Mouse (Mus musculus) megakaryocyte, adult 5-6 weeks (primary cell): ENCODE measurements around the gene Tufm. TPM values are rescaled to one million over a fixed set of nuclear protein-coding genes. Genes with fewer than 3 reads are reported as not detected.

Source experiments
- total RNA-seq, 2 experiments: library from RNA; stranded (forward) in 1 of 2; stranded (reverse) in 1 of 2; fragments of 153-499, 151-499 nt in 1 of 2; fragments of 221-1000, 200-1000 nt in 1 of 2; gene quantifications; 2 replicates each; pipeline versions ENCODE4 v1.2.3 to v1.2.4; 2015 to 2017

Tufm gene
- total RNA-seq, 2 experiments from 2014 or later, result 40.2 to 44.9 TPM

Other genes with a start within 250 kb of the Tufm start
- 4.7 and 5.2 TPM in 2 replicates for gene Sbk1, start 214.7 kb upstream of the Tufm start, total RNA-seq (2015)
- 5.1 and 5.6 TPM in 2 replicates for gene Sbk1, start 214.7 kb upstream of the Tufm start, total RNA-seq (2017)
- gene Lat, start 117.8 kb upstream of the Tufm start, total RNA-seq (2015), result 3.2 and 7.3 TPM in 2 replicates
- gene Lat, start 117.8 kb upstream of the Tufm start, total RNA-seq (2017), result 3.3 and 6.3 TPM in 2 replicates
- gene Spns1, start 109.9 kb upstream of the Tufm start, total RNA-seq (2015), result 7.9 and 11.5 TPM in 2 replicates
- gene Spns1, start 109.9 kb upstream of the Tufm start, total RNA-seq (2017), result 6.8 and 10.6 TPM in 2 replicates
- 10.1 and 11.7 TPM in 2 replicates for gene Nfatc2ip, start 90.6 kb upstream of the Tufm start, total RNA-seq (2015)
- gene Nfatc2ip, start 90.6 kb upstream of the Tufm start, total RNA-seq (2017), result 13.9 and 16.6 TPM in 2 replicates
- 0.20 and 1.1 TPM in 2 replicates for gene Cd19, start 72.5 kb upstream of the Tufm start, total RNA-seq (2015)
- gene Cd19, start 72.5 kb upstream of the Tufm start, total RNA-seq (2017), result 0.24 TPM in 1 of 2 replicates, not detected in the other
- 6.7 and 6.8 TPM in 2 replicates for gene Rabep2, start 58.6 kb upstream of the Tufm start, total RNA-seq (2015)
- 21.4 and 25.0 TPM in 2 replicates for gene Rabep2, start 58.6 kb upstream of the Tufm start, total RNA-seq (2017)
- gene Atp2a1, start 24.3 kb upstream of the Tufm start, total RNA-seq (2015), result 0.07 and 0.52 TPM in 2 replicates
- gene Atp2a1, start 24.3 kb upstream of the Tufm start, total RNA-seq (2017), result not detected in 2 replicates
- 18.2 and 20.6 TPM in 2 replicates for gene Sh2b1, start 11.9 kb upstream of the Tufm start, total RNA-seq (2015)
- 9.9 and 10.6 TPM in 2 replicates for gene Sh2b1, start 11.9 kb upstream of the Tufm start, total RNA-seq (2017)
- 75.5 and 84.4 TPM in 2 replicates for gene Atxn2l, start 16.1 kb downstream of the Tufm start, total RNA-seq (2015)
- 26.1 and 40.5 TPM in 2 replicates for gene Atxn2l, start 16.1 kb downstream of the Tufm start, total RNA-seq (2017)
- gene Eif3c, start 79.0 kb downstream of the Tufm start, total RNA-seq (2015), result 110 and 121 TPM in 2 replicates
- gene Eif3c, start 79.0 kb downstream of the Tufm start, total RNA-seq (2017), result 131 and 143 TPM in 2 replicates
- 27.6 and 30.3 TPM in 2 replicates for gene Apobr, start 97.6 kb downstream of the Tufm start, total RNA-seq (2015)
- 98.7 and 99.5 TPM in 2 replicates for gene Apobr, start 97.6 kb downstream of the Tufm start, total RNA-seq (2017)
- gene Cln3, start 98.5 kb downstream of the Tufm start, total RNA-seq (2015), result 106 and 118 TPM in 2 replicates
- 59.5 and 77.8 TPM in 2 replicates for gene Cln3, start 98.5 kb downstream of the Tufm start, total RNA-seq (2017)
- 2.5 and 2.9 TPM in 2 replicates for gene Il27, start 107.6 kb downstream of the Tufm start, total RNA-seq (2015)
- 3.0 and 4.8 TPM in 2 replicates for gene Il27, start 107.6 kb downstream of the Tufm start, total RNA-seq (2017)
- gene Nupr1, start 143.5 kb downstream of the Tufm start, total RNA-seq (2015), result 54.7 and 61.4 TPM in 2 replicates
- gene Nupr1, start 143.5 kb downstream of the Tufm start, total RNA-seq (2017), result 108 and 126 TPM in 2 replicates
- 42.1 and 55.6 TPM in 2 replicates for gene Sgf29, start 161.9 kb downstream of the Tufm start, total RNA-seq (2015)
- 27.3 and 35.5 TPM in 2 replicates for gene Sgf29, start 161.9 kb downstream of the Tufm start, total RNA-seq (2017)
- gene Sult1a1, start 189.1 kb downstream of the Tufm start, total RNA-seq (2015), result 4.8 and 6.6 TPM in 2 replicates
- gene Sult1a1, start 189.1 kb downstream of the Tufm start, total RNA-seq (2017), result 6.6 and 6.9 TPM in 2 replicates
- gene Bola2, start 208.0 kb downstream of the Tufm start, total RNA-seq (2015), result 49.8 and 60.5 TPM in 2 replicates
- 106 and 161 TPM in 2 replicates for gene Bola2, start 208.0 kb downstream of the Tufm start, total RNA-seq (2017)
- gene Slx1b, start 208.4 kb downstream of the Tufm start, total RNA-seq (2015), result 4.1 and 6.0 TPM in 2 replicates
- gene Slx1b, start 208.4 kb downstream of the Tufm start, total RNA-seq (2017), result 4.7 and 5.9 TPM in 2 replicates
- 1,020 and 1,059 TPM in 2 replicates for gene Coro1a, start 220.4 kb downstream of the Tufm start, total RNA-seq (2015)
- gene Coro1a, start 220.4 kb downstream of the Tufm start, total RNA-seq (2017), result 1,317 and 1,554 TPM in 2 replicates